In genomic region chr5:136266077-136266476, GRCm38 (mm10) we compare ENCODE assay signal across 27 mouse cellular contexts.
"Had no signal": no experiment of that assay in that cellular context is flagged by ENCODE, and none has a peak within 500 bp of the region (broad histone marks: within the 10 kb centered on the region; RNA-seq: fewer than 3 reads in every experiment).

No protein-coding gene starts in this region.

- H3K27me3 ChIP-seq: heart, embryonic 13.5 days; heart, embryonic 15.5 days; hindbrain, embryonic 12.5 days; kidney, embryonic 15.5 days; limb, embryonic 13.5 days; limb, embryonic 15.5 days; liver, embryonic 12.5 days had no signal

- H3K4me3 ChIP-seq: heart, adult 2 months; heart, embryonic 13.5 days; heart, embryonic 15.5 days; hindbrain, embryonic 12.5 days; kidney, embryonic 15.5 days; limb, embryonic 13.5 days; limb, embryonic 15.5 days; liver, embryonic 12.5 days had no signal

- H3K9ac ChIP-seq: forebrain, postnatal 0 days; heart, embryonic 13.5 days; heart, embryonic 15.5 days; hindbrain, embryonic 12.5 days; hindbrain, embryonic 14.5 days; kidney, embryonic 15.5 days; limb, embryonic 13.5 days; limb, embryonic 15.5 days; liver, embryonic 12.5 days had no signal

- H3K9me3 ChIP-seq: heart, embryonic 13.5 days; heart, embryonic 15.5 days; hindbrain, embryonic 12.5 days; kidney, embryonic 15.5 days; limb, embryonic 13.5 days; limb, embryonic 15.5 days; liver, embryonic 12.5 days had no signal

- H3K27ac ChIP-seq: heart, adult 2 months; heart, embryonic 13.5 days; heart, embryonic 15.5 days; hindbrain, embryonic 12.5 days; hindbrain, embryonic 14.5 days; kidney, embryonic 15.5 days; kidney, postnatal 0 days; limb, embryonic 13.5 days; limb, embryonic 15.5 days; liver, embryonic 12.5 days had no signal

- ATAC-seq: forebrain, postnatal 0 days; hindbrain, embryonic 16.5 days; inflammation-experienced regulatory T-cells, adult 6 months; liver, embryonic 12.5 days had no signal

- H3K4me2 ChIP-seq: heart, embryonic 11.5 days; heart, embryonic 13.5 days; heart, embryonic 15.5 days; hindbrain, embryonic 12.5 days; hindbrain, embryonic 14.5 days; kidney, embryonic 15.5 days; limb, embryonic 13.5 days; limb, embryonic 15.5 days; liver, embryonic 12.5 days had no signal

- H3K4me1 ChIP-seq: liver, embryonic 12.5 days had no signal

- DNase-seq: forebrain, postnatal 0 days; gastrocnemius, postnatal 14 days; gastrocnemius, postnatal 36 days; heart, adult 11 months; heart, adult 2 months; heart, postnatal 14 days; heart, postnatal 36 days; kidney, adult 11 months; kidney, adult 2 months; kidney, adult 9 months; kidney, postnatal 14 days; kidney, postnatal 36 days; layer of hippocampus, adult 9-11 months; layer of hippocampus, postnatal 36 days; left cerebral cortex, postnatal 4 days had no signal

- H3K36me3 ChIP-seq: heart, embryonic 15.5 days; hindbrain, embryonic 12.5 days; kidney, embryonic 15.5 days; limb, embryonic 13.5 days; limb, embryonic 15.5 days; liver, embryonic 12.5 days had no signal
